Mouse (Mus musculus) lung, postnatal 10 days (tissue): ENCODE data around the gene Trmt1.
"Not testable (repeated sequence)": the region's sequence is repeated elsewhere in the genome, so short reads cannot be mapped to it uniquely, and the experiment has no call there.

Experiments used
- DNase-seq: peaks from one replicate; pipeline ENCODE4 v3.0.0; 2021

Trmt1 gene

GRCm38 (mm10) chr8:84659936-84660818, 25.9 kb upstream of the Trmt1 start:
- DNase-seq, result peak; percentile 87

DNA sequence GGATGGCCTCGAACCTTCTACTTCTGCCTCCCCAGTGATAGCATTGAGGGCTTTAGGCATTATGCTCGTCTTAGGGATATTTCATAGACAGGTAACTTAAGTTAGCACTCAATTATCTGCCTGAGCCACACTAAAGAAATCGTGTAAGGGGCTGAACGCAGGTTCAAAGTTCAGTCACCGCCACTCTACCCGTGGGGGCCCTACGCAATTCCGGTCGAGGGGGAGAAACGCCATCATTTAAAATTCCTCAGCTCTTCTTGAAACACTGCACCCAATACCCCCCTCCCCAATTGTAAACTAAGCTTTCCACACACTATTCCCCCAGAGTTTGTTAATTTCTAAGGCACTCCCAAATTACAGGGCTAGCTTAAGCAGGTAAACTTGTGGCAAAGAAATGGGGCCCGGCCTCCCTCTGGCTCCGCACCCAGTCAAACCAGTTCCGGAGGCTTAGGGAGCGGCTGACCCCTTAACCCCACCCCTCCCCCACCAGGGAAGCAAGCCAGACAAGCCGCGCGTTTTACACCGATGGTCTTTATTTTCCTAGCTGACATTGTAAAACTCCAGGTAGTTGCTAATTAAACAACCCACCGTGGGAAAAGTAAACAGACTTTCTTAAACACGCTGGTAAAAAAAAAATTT, 25.2 kb upstream of the Trmt1 start:
- DNase-seq, result peak; percentile 83

DNA sequence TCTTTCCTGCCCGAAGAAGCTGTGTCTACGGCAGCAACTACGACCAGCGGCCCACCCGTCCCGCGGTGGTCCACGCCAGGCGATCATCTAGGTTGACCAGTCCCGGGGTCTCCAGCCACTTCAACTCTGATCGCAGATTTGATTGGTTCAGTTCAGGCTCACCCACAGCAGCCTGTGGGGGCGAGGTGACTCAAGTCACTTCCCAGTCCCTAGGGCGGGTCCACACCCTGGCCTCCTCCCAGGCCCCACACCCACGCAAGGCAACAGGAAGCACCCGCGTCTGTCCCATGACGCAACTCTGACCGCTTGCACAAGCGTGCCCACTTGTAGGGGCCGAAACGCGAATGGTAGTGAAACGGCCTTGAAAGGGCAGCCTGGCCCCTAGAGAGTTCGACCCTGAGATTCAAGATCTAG, 24.6 kb upstream of the Trmt1 start:
- DNase-seq, result peak; percentile 97

- peak; percentile 71 for DNase-seq
These were observed 24.0 kb upstream of the Trmt1 start for GRCm38 (mm10) chr8:84661961-84662571.

GRCm38 (mm10) chr8:84662581-84663065, 23.5 kb upstream of the Trmt1 start, which contains the start of gene Ier2:
TSS of gene Ier2 (minus strand) at chr8:84662852.
- DNase-seq, result peak; percentile 98

- peak; percentile 99 for DNase-seq
These were observed 22.4 kb upstream of the Trmt1 start for GRCm38 (mm10) chr8:84663483-84664327.

GRCm38 (mm10) chr8:84664566-84665384, 21.3 kb upstream of the Trmt1 start:
- peak; percentile 87 for DNase-seq

DNA sequence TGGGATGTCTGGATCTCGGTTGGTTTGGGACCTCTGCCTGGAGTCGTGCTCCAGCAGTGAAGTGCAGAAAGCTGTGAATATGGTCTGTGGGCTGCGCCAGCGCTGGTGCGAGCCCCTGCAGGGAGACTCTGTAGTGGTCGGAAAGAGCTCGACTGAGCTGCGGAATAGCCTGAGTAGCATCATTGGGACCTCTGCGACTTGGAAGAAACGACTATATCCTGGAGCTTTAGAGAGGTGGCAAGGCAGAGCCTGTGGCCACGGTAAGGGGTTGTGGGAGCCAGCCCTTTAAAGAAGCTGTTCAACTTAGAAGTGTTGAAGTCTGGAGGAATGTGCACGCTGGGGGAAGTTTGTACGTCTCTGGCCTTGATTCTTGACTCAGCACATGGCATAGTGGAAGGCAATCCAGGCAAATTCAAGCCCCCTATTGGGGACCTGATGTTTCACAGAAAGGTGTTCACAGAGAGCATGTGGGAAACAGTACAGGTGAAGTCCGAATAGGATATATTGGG, 20.7 kb upstream of the Trmt1 start:
- no peak for DNase-seq

DNA sequence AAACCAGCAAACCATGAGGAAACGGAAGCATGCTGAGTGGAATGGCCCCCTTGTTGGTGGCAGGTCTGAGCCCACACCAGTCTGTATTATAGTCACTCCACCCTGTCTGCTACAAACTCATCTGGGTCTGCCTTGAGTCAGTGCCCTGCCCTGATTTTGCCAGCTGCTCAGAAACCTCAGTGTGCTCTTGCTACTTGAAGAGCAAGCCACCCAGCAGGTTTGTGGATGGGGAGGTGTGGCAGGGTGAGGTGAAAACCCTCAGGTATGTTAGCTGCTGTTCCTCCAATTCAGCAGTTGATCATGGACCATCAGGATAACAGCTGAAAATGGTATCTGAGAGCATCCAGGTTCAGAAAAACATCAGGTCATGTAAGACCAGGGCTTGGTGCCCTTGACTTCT, 18.0 kb upstream of the Trmt1 start:
- DNase-seq, result no peak

DNA sequence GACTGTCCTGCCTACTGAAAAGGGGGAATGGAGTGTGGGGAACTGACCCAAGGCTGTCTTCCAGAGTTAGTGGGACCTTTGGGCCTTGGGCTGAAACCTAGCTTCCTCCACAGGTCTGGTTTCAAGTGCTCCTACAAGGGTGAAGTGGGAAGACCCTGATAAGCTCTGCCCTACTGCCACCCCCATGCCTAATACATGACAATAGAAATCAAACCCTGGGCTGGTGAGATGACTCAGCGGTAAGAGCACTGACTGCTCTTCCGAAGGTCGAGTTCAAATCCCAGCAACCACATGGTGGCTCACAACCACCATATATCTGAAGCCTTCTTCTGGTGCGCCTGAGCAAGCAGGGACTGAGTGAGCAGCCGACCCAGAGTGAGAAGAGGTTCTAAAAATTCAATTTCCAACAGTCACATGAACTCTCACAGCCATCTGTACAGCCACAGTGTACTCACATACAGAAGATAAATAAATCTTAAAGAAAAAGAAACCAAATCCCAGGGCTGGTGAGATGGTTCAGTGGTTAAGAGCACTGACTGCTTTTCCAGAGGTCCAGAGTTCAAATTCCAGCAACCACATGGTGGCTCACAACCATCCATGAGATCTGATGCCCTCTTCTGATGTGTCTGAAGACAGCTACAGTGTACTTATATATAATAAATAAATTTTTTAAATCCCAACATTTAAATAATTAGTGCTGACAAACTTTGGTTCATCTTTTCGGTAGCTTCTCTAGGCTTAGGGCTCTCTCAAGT, 17.2 kb upstream of the Trmt1 start:
- DNase-seq, result no peak

GRCm38 (mm10) chr8:84670295-84671006, 15.7 kb upstream of the Trmt1 start:
- DNase-seq, result not testable (repeated sequence)

DNA sequence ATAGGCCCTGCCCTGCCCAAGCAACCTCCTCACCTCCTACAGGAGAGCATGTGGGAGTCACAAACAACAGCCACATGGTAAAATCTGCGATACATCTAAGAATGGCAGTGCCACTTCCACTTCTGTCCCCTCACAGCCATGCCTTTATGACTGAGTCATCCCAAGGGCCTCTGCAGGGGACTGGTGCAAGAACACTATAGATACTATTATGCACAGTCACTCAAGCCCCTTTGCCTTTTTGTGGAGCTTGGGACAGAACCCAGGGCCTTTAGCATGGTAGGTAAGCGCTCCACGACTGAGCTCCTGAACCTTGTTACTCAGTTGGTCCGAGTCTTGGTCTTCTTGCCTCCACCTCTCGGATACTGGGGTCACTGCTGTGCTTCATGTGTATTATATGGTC, 8.8 kb upstream of the Trmt1 start:
- no peak for DNase-seq

GRCm38 (mm10) chr8:84681476-84681875, 4.6 kb upstream of the Trmt1 start:
- no peak for DNase-seq

GRCm38 (mm10) chr8:84682257-84682656, 3.9 kb upstream of the Trmt1 start:
- no peak for DNase-seq

DNA sequence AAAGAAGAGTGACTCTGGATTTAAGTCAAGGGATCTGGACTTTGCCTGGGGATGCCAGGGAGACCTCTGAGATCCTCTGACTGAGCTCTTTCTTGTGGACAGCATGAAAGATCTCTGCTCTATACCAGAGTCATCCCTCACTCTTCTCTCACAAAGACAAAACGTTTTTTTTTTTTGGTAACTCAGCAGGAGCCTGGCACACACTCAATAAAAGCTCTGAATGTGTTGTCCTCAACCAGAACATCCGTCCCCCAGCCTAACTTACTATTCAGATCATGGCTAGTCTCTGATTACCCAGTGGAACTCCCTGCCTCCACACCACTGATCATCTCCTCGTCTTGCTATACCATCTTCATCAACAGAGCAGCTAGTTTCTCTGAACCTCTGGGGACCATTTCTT, 1.6 kb upstream of the Trmt1 start:
- DNase-seq, result no peak

DNA sequence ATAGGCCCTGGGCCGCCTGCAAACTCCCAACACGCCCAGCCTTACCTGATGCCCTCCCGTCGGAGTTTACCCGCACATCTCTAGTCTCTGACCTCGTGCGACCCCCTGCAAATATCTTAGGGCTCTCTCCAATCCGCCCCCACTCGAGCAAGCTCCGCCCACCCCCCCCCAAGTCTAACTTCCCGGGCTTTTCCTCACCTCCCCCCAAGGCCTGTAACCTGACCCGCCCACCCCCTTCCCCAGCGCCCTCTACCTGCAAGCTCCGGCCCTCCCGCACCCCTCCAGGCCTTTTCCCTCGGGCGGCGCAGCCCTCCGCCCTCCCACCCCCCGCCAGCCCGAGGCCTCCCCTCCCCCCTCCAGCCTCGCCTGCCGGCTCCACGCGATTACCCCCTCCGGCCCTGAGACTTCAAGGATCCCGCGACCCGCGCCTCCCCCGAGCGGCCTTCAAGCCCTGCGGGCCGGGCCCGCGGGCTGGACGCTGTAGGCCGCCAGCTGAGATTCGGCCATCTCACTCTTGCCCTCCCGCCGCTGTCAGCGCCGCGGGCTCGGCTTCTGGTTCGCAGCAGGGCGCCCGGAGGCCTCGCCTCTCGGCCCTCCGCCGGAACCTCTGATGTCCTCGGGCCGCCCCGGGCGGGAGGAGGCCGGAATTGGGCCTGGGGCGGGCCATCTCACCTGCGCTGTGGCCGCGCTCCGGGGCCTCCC, 1.0 kb downstream of the Trmt1 start:
- peak; percentile 38 for DNase-seq

GRCm38 (mm10) chr8:84687705-84688100, 1.6 kb downstream of the Trmt1 start, which contains the start of gene Nacc1:
TSS of gene Nacc1 (minus strand) at chr8:84687862.
- DNase-seq, result peak; percentile 95

DNA sequence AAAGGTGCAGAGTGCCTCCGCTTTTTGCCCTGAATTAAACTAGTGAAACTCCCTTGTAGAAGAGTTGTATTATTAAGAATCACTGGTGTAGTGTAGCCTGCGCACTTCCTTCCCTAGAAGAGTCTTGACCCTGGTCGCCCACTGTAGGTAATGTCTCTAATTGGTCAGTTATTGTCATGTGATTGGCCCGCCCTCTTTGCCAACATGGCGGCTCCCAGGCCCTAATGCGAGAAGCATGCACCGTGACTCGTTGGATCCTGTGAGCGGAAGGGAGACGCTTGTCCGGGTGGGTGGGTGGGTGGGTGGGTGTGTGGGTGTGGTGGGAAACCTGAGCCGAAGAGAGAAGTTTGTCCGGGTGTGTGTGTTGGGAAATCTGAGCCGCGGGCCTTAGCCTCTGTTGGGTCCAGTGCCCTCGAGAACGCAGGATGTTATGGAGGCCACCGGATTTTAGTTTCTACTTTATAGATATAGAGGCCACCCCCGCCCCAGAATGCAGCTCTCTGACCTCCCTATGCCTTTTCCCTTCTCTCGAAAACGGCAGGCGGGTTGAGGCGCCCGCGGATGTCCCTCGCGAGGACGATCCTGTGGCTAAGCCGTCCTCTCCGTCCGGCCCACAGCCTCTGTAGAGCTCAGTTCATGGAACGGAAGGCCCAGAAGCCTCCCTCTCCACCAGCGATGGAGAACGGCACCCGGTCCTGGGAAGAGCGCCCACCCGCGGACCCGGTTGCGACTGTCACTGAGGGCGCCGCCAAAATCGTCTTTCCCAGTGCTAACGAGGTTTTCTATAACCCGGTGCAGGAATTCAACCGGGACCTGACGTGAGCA, 3.2 kb downstream of the Trmt1 start:
- peak; percentile 95 for DNase-seq
